In the genomic region with DNA sequence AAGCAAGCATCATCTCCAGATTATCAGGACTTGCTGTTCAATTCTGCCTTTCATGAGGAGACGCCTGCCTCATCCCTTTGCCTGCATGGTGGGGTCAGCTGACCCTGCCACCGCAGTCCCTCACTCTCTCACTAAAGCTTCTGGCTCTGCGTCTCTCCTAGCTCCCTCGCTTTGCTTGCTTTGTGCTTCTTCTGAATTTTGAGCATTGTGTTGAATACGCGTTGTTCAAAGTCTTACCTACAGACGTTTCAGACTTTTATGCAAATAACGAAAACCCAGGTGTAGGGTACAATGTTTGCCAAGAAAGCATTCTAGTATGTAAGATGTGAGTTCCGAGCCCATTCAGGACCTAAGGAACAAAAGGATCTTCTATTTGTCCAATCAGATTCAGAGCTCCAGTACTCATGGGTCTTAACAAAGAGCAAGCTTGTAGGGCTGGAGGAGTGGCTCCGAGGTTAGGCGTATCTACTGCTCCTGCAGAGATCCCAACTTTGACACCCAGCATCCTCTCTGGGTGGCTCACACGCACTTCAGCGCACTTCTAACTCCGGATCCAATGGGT, we compare ENCODE assay signal across 8 mouse cellular contexts.
DNase-seq lines count a peak whose midpoint lies in the region; ATAC-seq and TF ChIP-seq lines count a peak whose summit lies in the region.
"Had no signal": no experiment of that assay in that cellular context is flagged by ENCODE, and none has a peak within 500 bp of the region (broad histone marks: within the 10 kb centered on the region; RNA-seq: fewer than 3 reads in every experiment).

No protein-coding gene starts in this region.

- no peak for TF ChIP-seq POLR2A in limb, embryonic 14.5 days (IDR thresholded peaks at IDR 0.05; ENCODE audit: borderline replicate concordance, extremely low read depth, insufficient read depth, insufficient read length)

- H3K27ac ChIP-seq in lung, embryonic 16.5 days (ENCODE audit: low read length), result no peak overlapping the region
- H3K27ac ChIP-seq in forebrain, embryonic 14.5 days (ENCODE audit: low read depth, low read length), result no peak overlapping the region
- no peak overlapping the region for H3K27ac ChIP-seq in limb, embryonic 14.5 days (replicated peaks; ENCODE audit: low read depth, low read length)

- H3K36me3 ChIP-seq in lung, embryonic 16.5 days (ENCODE audit: control insufficient read depth, insufficient read depth, low read length), result no peaks in the 10 kb centered on the region
- H3K36me3 ChIP-seq in forebrain, embryonic 14.5 days (ENCODE audit: control insufficient read depth, insufficient read depth, low read length), result no peaks in the 10 kb centered on the region
- no peaks in the 10 kb centered on the region for H3K36me3 ChIP-seq in limb, embryonic 14.5 days (ENCODE audit: control insufficient read depth, insufficient read depth, low read length)
- H3K36me3 ChIP-seq: G1E had no signal

- ATAC-seq in lung, embryonic 16.5 days (ENCODE audit: low read depth), result no peak; the same call in 1 of the 2 replicates
- ATAC-seq in forebrain, embryonic 14.5 days, result no peak
- ATAC-seq in limb, embryonic 14.5 days (ENCODE audit: low FRiP score, low read depth), result no peak

- H3K27me3 ChIP-seq in lung, embryonic 16.5 days (ENCODE audit: control insufficient read depth, insufficient read depth, low read depth, low read length), result no peaks in the 10 kb centered on the region
- 0 out of 2 replicates have a peak, but pooled peaks cover 5% of the 10 kb centered on the region for H3K27me3 ChIP-seq in forebrain, embryonic 14.5 days (replicated peaks; ENCODE audit: control insufficient read depth, insufficient read depth, low read length)
- H3K27me3 ChIP-seq in limb, embryonic 14.5 days (ENCODE audit: control insufficient read depth, insufficient read depth, low read length), result no peaks in the 10 kb centered on the region

- no peak overlapping the region for H3K4me3 ChIP-seq in lung, embryonic 16.5 days (ENCODE audit: low read length)
- H3K4me3 ChIP-seq in forebrain, embryonic 14.5 days (ENCODE audit: low read depth, low read length), result no peak overlapping the region; the same call in 1 of the 2 replicates
- H3K4me3 ChIP-seq in limb, embryonic 14.5 days (replicated peaks; ENCODE audit: low read length), result no peak overlapping the region

- DNase-seq in lung, postnatal 36 days, result no peak
- DNase-seq in forebrain, embryonic 14.5 days (ENCODE audit: low spot score), result peak; percentile 36
- no peak for DNase-seq in limb, embryonic 14.5 days (ENCODE audit: low spot score)
- DNase-seq in layer of hippocampus, postnatal 14 days (ENCODE audit: low spot score in 2 of 2), result no peak
- DNase-seq in adipocyte (ENCODE audit: low spot score), result no peak
- DNase-seq in right cerebral cortex, adult 18-20 months, result no peak

- peaks cover 5% of the 10 kb centered on the region; the same call in 1 of the 2 replicates for H3K4me1 ChIP-seq in lung, embryonic 16.5 days (replicated peaks; ENCODE audit: control insufficient read depth, insufficient read depth, low read length)
- H3K4me1 ChIP-seq in forebrain, embryonic 14.5 days (ENCODE audit: control insufficient read depth, insufficient read depth, low read length), result peaks cover 6% of the 10 kb centered on the region
- H3K4me1 ChIP-seq in limb, embryonic 14.5 days (ENCODE audit: control insufficient read depth, insufficient read depth, low read length), result peaks cover 7% of the 10 kb centered on the region; the same call in 1 of the 2 replicates

- WGBS in lung, embryonic 16.5 days, result 40% methylated on average over 14 of the region's 14 CpGs
- 7% methylated on average over 14 of the region's 14 CpGs for WGBS in forebrain, embryonic 14.5 days
- 39% methylated on average over 14 of the region's 14 CpGs for WGBS in limb, embryonic 14.5 days

- H3K9me3 ChIP-seq in lung, embryonic 16.5 days (ENCODE audit: control insufficient read depth, low read length), result no peaks in the 10 kb centered on the region
- no peaks in the 10 kb centered on the region for H3K9me3 ChIP-seq in forebrain, embryonic 14.5 days (replicated peaks; ENCODE audit: control insufficient read depth, low read length)
- H3K9me3 ChIP-seq in limb, embryonic 14.5 days (ENCODE audit: control insufficient read depth, low read length), result no peaks in the 10 kb centered on the region

- no peak overlapping the region; the same call in 1 of the 2 replicates for H3K9ac ChIP-seq in lung, embryonic 16.5 days (ENCODE audit: low read length)
- peak overlapping the region; percentile 30 for H3K9ac ChIP-seq in forebrain, embryonic 14.5 days (ENCODE audit: low read length)
- H3K9ac ChIP-seq in limb, embryonic 14.5 days (ENCODE audit: low read depth, low read length, severe bottlenecking), result no peak overlapping the region

- peak overlapping the region; percentile 49; the same call in 1 of the 2 replicates for H3K4me2 ChIP-seq in lung, embryonic 16.5 days (ENCODE audit: low read depth, low read length)
- peak overlapping the region; percentile 57 for H3K4me2 ChIP-seq in forebrain, embryonic 14.5 days (ENCODE audit: low read length)
- peak overlapping the region; percentile 36 for H3K4me2 ChIP-seq in limb, embryonic 14.5 days (replicated peaks; ENCODE audit: low read depth, low read length, severe bottlenecking)
